Mouse (Mus musculus) brain, embryonic 14.5 days (tissue): ENCODE results near the gene BC051665.

Source experiments
- CTCF ChIP-seq: fragments of 200-500 bp; IDR thresholded peaks from 2 replicates; pipeline ENCODE4 v1.5.1; 2012; ENCODE audit warnings: inconsistent platforms, mild to moderate bottlenecking, moderate library complexity, borderline replicate concordance; ENCODE audit not compliant: insufficient read depth, insufficient read length; ENCODE audit errors: extremely low read depth
- POLR2A ChIP-seq: fragments of 200-500 bp; IDR thresholded peaks from 2 replicates; pipeline ENCODE4 v1.6.1; 2012; ENCODE audit warnings: mild to moderate bottlenecking, inconsistent platforms, borderline replicate concordance; ENCODE audit not compliant: poor library complexity, insufficient read depth, insufficient read length, severe bottlenecking; ENCODE audit errors: extremely low read depth

DNA sequence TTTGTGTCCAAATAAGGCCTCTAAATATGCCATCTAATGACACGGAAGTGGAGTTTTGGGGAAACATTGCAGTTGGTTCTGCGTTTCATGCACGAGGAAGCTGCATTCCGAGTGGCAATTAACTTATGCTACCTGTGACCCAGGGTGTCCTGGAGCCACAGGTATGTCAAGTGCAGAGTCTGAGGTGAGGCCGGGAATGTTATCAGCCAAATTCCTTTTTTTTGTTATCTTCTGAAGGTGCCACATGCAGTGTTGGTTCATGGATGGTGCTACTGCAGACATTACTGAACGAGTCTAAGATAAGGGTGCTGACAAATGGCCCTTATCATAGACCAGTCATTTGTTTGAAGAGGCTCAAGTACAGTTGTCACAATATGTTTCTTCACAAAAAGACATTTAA, 26.6 kb upstream of the BC051665 start:
- TF ChIP-seq CTCF (no peak), POLR2A (no peak)
